16 mouse cellular contexts compared by ENCODE assay signal in genomic region chr2:122485654-122486053, GRCm38 (mm10). TPM values are rescaled to one million over a fixed set of nuclear protein-coding genes. Genes with fewer than 3 reads are reported as not detected.
DNase-seq lines count a peak whose midpoint lies in the region; ATAC-seq lines count a peak whose summit lies in the region.
"Had no signal": no experiment of that assay in that cellular context is flagged by ENCODE, and none has a peak within 500 bp of the region (broad histone marks: within the 10 kb centered on the region; RNA-seq: fewer than 3 reads in every experiment).

No protein-coding gene starts in this region.

- ATAC-seq in CD4-positive, CD25-positive, alpha-beta regulatory T cell, adult 4 months, result peak; percentile 94
- peak; percentile 88 for ATAC-seq in common myeloid progenitor, adult 5-6 weeks (replicated peaks; ENCODE audit: low read depth, poor library complexity, severe bottlenecking)
- ATAC-seq in inflammation-experienced regulatory T-cells, adult 6 months, result peak; percentile 93
- peak; percentile 83 for ATAC-seq in megakaryocyte, adult 5-6 weeks (ENCODE audit: poor library complexity, severe bottlenecking)
- peak; percentile 59 for ATAC-seq in monocyte, adult 5-6 weeks (replicated peaks; ENCODE audit: insufficient number of reproducible peaks, low FRiP score, low TSS enrichment, poor library complexity, severe bottlenecking)

- peak; percentile 17 for DNase-seq in thymus, postnatal 0 days (ENCODE audit: low spot score)

RNA-seq across cellular contexts. Expression of gene Gm14085, which starts 0.9 kb away (rescaled TPM):
- 10 to 100 TPM; 42.9 to 70.0 TPM for polyA plus RNA-seq in CD4-positive, CD25-positive, alpha-beta regulatory T cell, adult 4 months (2017; shearing (Covaris generic))
- total RNA-seq in common myeloid progenitor, adult 5-6 weeks (2017), result 0.41 and 0.97 TPM in 2 replicates
- 10 to 100 TPM in 1 of 3 experiments, 1 to 10 TPM in 1, under 1 TPM in 1; 0.20 to 14.7 (median 5.5) TPM for polyA plus RNA-seq in inflammation-experienced regulatory T-cells, adult 6 months (2017; shearing (Covaris generic))
- 0.18 TPM in 2 replicates for total RNA-seq in megakaryocyte, adult 5-6 weeks (2015)
- 0.04 TPM in 1 of 2 replicates, not detected in the other for total RNA-seq in megakaryocyte, adult 5-6 weeks (2017)
- total RNA-seq in monocyte, adult 5-6 weeks (2017), result 0.29 to 1.1 TPM in 2 of 3 replicates, not detected in the other
- polyA plus RNA-seq in thymus, postnatal 0 days (2015; fragmentation: Nextera tagmentation; extraction: Ambion mirVana), result 5.4 and 8.8 TPM in 2 replicates
- total RNA-seq: ES-E14 had no signal
- polyA plus RNA-seq: cerebellum, adult 2 months; embryonic facial prominence, embryonic 10.5 days; embryonic facial prominence, embryonic 13.5 days; erythroblast, embryonic 14.5 days; forebrain, embryonic 12.5 days; forebrain, embryonic 15.5 days; heart, embryonic 10.5 days; heart, embryonic 13.5 days; hindbrain, embryonic 12.5 days had no signal

RNA-seq across cellular contexts. Expression of gene Slc28a2, which starts 59.4 kb away (rescaled TPM):
- polyA plus RNA-seq in CD4-positive, CD25-positive, alpha-beta regulatory T cell, adult 4 months (2017; shearing (Covaris generic)), result 100 to 1,000 TPM; 153 to 175 TPM
- total RNA-seq in common myeloid progenitor, adult 5-6 weeks (2017), result 16.4 and 21.4 TPM in 2 replicates
- polyA plus RNA-seq in inflammation-experienced regulatory T-cells, adult 6 months (2017; shearing (Covaris generic)), result 100 to 1,000 TPM in 2 of 3 experiments, 10 to 100 TPM in 1; 66.9 to 135 (median 110) TPM
- total RNA-seq in megakaryocyte, adult 5-6 weeks (2015), result 9.8 and 11.4 TPM in 2 replicates
- total RNA-seq in megakaryocyte, adult 5-6 weeks (2017), result 12.6 and 14.9 TPM in 2 replicates
- total RNA-seq in monocyte, adult 5-6 weeks (2017), result 49.1 to 75.5 TPM (median 56.6 TPM) in 3 replicates
- 25.0 and 29.1 TPM in 2 replicates for polyA plus RNA-seq in thymus, postnatal 0 days (2015; fragmentation: Nextera tagmentation; extraction: Ambion mirVana)
- polyA plus RNA-seq: embryonic facial prominence, embryonic 13.5 days; erythroblast, embryonic 14.5 days; forebrain, embryonic 12.5 days; forebrain, embryonic 15.5 days had no signal

Comparison
In these comparisons a context has a peak if more than half of its experiments do, and no peak if none do; other contexts are left out.
1. Peak in every context shown above with its lines: DNase-seq and ATAC-seq.